ENCODE assay signal across 24 mouse cellular contexts in genomic region chr1:77473446-77474376, GRCm38 (mm10). TPM values are rescaled to one million over a fixed set of nuclear protein-coding genes. Genes with fewer than 3 reads are reported as not detected.
DNase-seq lines count a peak whose midpoint lies in the region; ATAC-seq and TF ChIP-seq lines count a peak whose summit lies in the region.
"Had no signal": no experiment of that assay in that cellular context is flagged by ENCODE, and none has a peak within 500 bp of the region (broad histone marks: within the 10 kb centered on the region; RNA-seq: fewer than 3 reads in every experiment).

No protein-coding gene starts in this region.

- H3K9ac ChIP-seq in forebrain, embryonic 13.5 days: no peak overlapping the region
- no peak overlapping the region for H3K9ac ChIP-seq in forebrain, embryonic 12.5 days
- no peak overlapping the region for H3K9ac ChIP-seq in lung, embryonic 15.5 days
- H3K9ac ChIP-seq in ES-E14 (ENCODE audit: insufficient read depth, low read depth, low read length, poor library complexity, severe bottlenecking): no peak overlapping the region; the same call in 1 of the 2 replicates
- H3K9ac ChIP-seq in heart, embryonic 12.5 days: no peak overlapping the region
- H3K9ac ChIP-seq: hindbrain, embryonic 13.5 days; liver, embryonic 14.5 days; stomach, embryonic 15.5 days had no signal

- DNase-seq in kidney, adult 2 months: peak; percentile 25
- no peak for DNase-seq in kidney, adult 9 months
- no peak for DNase-seq in lung, postnatal 25 days (ENCODE audit: low spot score)
- no peak for DNase-seq in ES-E14 (ENCODE audit: low read depth, low spot score)
- DNase-seq: adrenal gland, adult 8-10 months; cerebellum, adult 2 months; cerebellum, postnatal 14 days; gastrocnemius, adult 2 months; heart, postnatal 4 days; layer of hippocampus, adult 9-11 months; liver; lung, adult 2 months; right cerebral cortex, postnatal 25 days had no signal

- in situ Hi-C loops in ES-E14 (cut with MboI; ENCODE audit: low sequenced_read_pairs in 2 of 2, unreplicated experiment in 2 of 2): no loop called here

- H3K27me3 ChIP-seq in forebrain, embryonic 13.5 days: no peaks in the 10 kb centered on the region
- H3K27me3 ChIP-seq in forebrain, embryonic 12.5 days: no peaks in the 10 kb centered on the region
- no peaks in the 10 kb centered on the region for H3K27me3 ChIP-seq in kidney, adult 2 months (replicated peaks; ENCODE audit: control insufficient read depth, insufficient read depth, low read length)
- H3K27me3 ChIP-seq in lung, embryonic 15.5 days: no peaks in the 10 kb centered on the region
- H3K27me3 ChIP-seq in heart, embryonic 12.5 days (replicated peaks): no peaks in the 10 kb centered on the region
- H3K27me3 ChIP-seq: hindbrain, embryonic 13.5 days; stomach, embryonic 15.5 days had no signal

- H3K9me3 ChIP-seq in forebrain, embryonic 13.5 days (replicated peaks): no peaks in the 10 kb centered on the region
- H3K9me3 ChIP-seq in forebrain, embryonic 12.5 days: no peaks in the 10 kb centered on the region
- H3K9me3 ChIP-seq in lung, embryonic 15.5 days: no peaks in the 10 kb centered on the region
- H3K9me3 ChIP-seq in ES-E14 (ENCODE audit: control insufficient read depth, insufficient read depth, low read depth, low read length): no peaks in the 10 kb centered on the region
- H3K9me3 ChIP-seq in heart, embryonic 12.5 days (replicated peaks): no peaks in the 10 kb centered on the region
- H3K9me3 ChIP-seq: hindbrain, embryonic 13.5 days; stomach, embryonic 15.5 days had no signal

- ATAC-seq in forebrain, embryonic 13.5 days: no peak
- no peak for ATAC-seq in forebrain, embryonic 12.5 days (ENCODE audit: low FRiP score)
- peak; percentile 41; the same call in 1 of the 2 replicates for ATAC-seq in lung, embryonic 15.5 days (ENCODE audit: borderline replicate concordance, extremely low read depth, low FRiP score, low TSS enrichment)
- no peak for ATAC-seq in heart, embryonic 12.5 days (ENCODE audit: insufficient number of reproducible peaks, low FRiP score)
- ATAC-seq: midbrain, embryonic 16.5 days had no signal

- no peak for TF ChIP-seq CTCF in kidney, adult 2 months (conservative IDR thresholded peaks at IDR 0.05; ENCODE audit: insufficient read depth, insufficient read length, low read depth, low read length)

- 46% methylated on average over 12 of the region's 12 CpGs for WGBS in forebrain, embryonic 13.5 days
- WGBS in forebrain, embryonic 12.5 days: 57% methylated on average over 12 of the region's 12 CpGs
- 46% methylated on average over 12 of the region's 12 CpGs for WGBS in kidney, adult 2 months
- 29% methylated on average over 12 of the region's 12 CpGs for WGBS in lung, embryonic 15.5 days
- 55% methylated on average over 12 of the region's 12 CpGs for WGBS in heart, embryonic 12.5 days

- peak overlapping the region; percentile 27 for H3K27ac ChIP-seq in forebrain, embryonic 13.5 days
- no peak overlapping the region for H3K27ac ChIP-seq in forebrain, embryonic 12.5 days
- H3K27ac ChIP-seq in kidney, adult 2 months (ENCODE audit: insufficient read depth, low read depth, low read length): no peak overlapping the region
- no peak overlapping the region for H3K27ac ChIP-seq in lung, embryonic 15.5 days
- H3K27ac ChIP-seq in ES-E14 (ENCODE audit: insufficient read depth, low read depth, low read length, poor library complexity, severe bottlenecking): peak overlapping the region; percentile 71; the same call in 1 of the 2 replicates
- no peak overlapping the region for H3K27ac ChIP-seq in heart, embryonic 12.5 days (ENCODE audit: poor library complexity, severe bottlenecking)
- H3K27ac ChIP-seq: gastrocnemius, adult 2 months; hindbrain, embryonic 13.5 days; liver, embryonic 14.5 days; stomach, embryonic 15.5 days had no signal

- peaks cover 32% of the 10 kb centered on the region for H3K4me1 ChIP-seq in forebrain, embryonic 13.5 days
- H3K4me1 ChIP-seq in forebrain, embryonic 12.5 days: peaks cover 22% of the 10 kb centered on the region
- peaks cover 5% of the 10 kb centered on the region; the same call in 1 of the 2 replicates for H3K4me1 ChIP-seq in kidney, adult 2 months (ENCODE audit: control insufficient read depth, insufficient read depth, low read length)
- H3K4me1 ChIP-seq in lung, embryonic 15.5 days: peaks cover 35% of the 10 kb centered on the region
- H3K4me1 ChIP-seq in ES-E14 (ENCODE audit: control insufficient read depth in 2 of 2, insufficient read depth in 2 of 2, low read length in 2 of 2, poor library complexity in 1 of 2): peaks cover 29 to 31% of the 10 kb centered on the region in 2 experiments
- peaks cover 8% of the 10 kb centered on the region for H3K4me1 ChIP-seq in heart, embryonic 12.5 days (replicated peaks)

- H3K4me2 ChIP-seq in forebrain, embryonic 13.5 days: no peak overlapping the region
- H3K4me2 ChIP-seq in forebrain, embryonic 12.5 days: no peak overlapping the region
- no peak overlapping the region for H3K4me2 ChIP-seq in lung, embryonic 15.5 days
- H3K4me2 ChIP-seq in heart, embryonic 12.5 days: no peak overlapping the region
- H3K4me2 ChIP-seq: heart, embryonic 11.5 days; hindbrain, embryonic 13.5 days; midbrain, embryonic 11.5 days; stomach, embryonic 15.5 days had no signal

- no peak overlapping the region for H3K4me3 ChIP-seq in forebrain, embryonic 13.5 days
- H3K4me3 ChIP-seq in forebrain, embryonic 12.5 days (replicated peaks): no peak overlapping the region
- no peak overlapping the region for H3K4me3 ChIP-seq in kidney, adult 2 months (ENCODE audit: insufficient read depth, low read depth, low read length)
- no peak overlapping the region for H3K4me3 ChIP-seq in lung, embryonic 15.5 days
- no peak overlapping the region for H3K4me3 ChIP-seq in ES-E14 (ENCODE audit: insufficient read depth in 1 of 2, low read depth in 1 of 2, low read length in 2 of 2, poor library complexity in 1 of 2, severe bottlenecking in 1 of 2)
- no peak overlapping the region for H3K4me3 ChIP-seq in heart, embryonic 12.5 days
- H3K4me3 ChIP-seq: erythroblast, embryonic 14.5 days; gastrocnemius, adult 2 months; hindbrain, embryonic 13.5 days; stomach, embryonic 15.5 days had no signal

- no peak for TF ChIP-seq POLR2A in kidney, adult 2 months (IDR thresholded peaks at IDR 0.05; ENCODE audit: low read depth, low read length)

- peaks cover 6% of the 10 kb centered on the region; the same call in 1 of the 2 replicates for H3K36me3 ChIP-seq in forebrain, embryonic 13.5 days (ENCODE audit: poor library complexity, severe bottlenecking)
- no peaks in the 10 kb centered on the region for H3K36me3 ChIP-seq in forebrain, embryonic 12.5 days (replicated peaks)
- H3K36me3 ChIP-seq in kidney, adult 2 months (ENCODE audit: control insufficient read depth, insufficient read depth, low read length): no peaks in the 10 kb centered on the region
- no peaks in the 10 kb centered on the region for H3K36me3 ChIP-seq in lung, embryonic 15.5 days
- no peaks in the 10 kb centered on the region for H3K36me3 ChIP-seq in ES-E14 (ENCODE audit: control insufficient read depth, insufficient read depth, low read length, poor library complexity, severe bottlenecking)
- H3K36me3 ChIP-seq in heart, embryonic 12.5 days: no peaks in the 10 kb centered on the region
- H3K36me3 ChIP-seq: hindbrain, embryonic 13.5 days; stomach, embryonic 15.5 days had no signal

TF ChIP-seq in ES-E14, 5 proteins besides CTCF, POLR2A, EP300 and RAD21:
- TF ChIP-seq ZC3H11A (IDR thresholded peaks at IDR 0.05; ENCODE audit: borderline replicate concordance, low read depth, low read length) (no peak), CHD2 (IDR thresholded peaks at IDR 0.05; ENCODE audit: low read depth, low read length) (no peak), HCFC1 (IDR thresholded peaks at IDR 0.05; ENCODE audit: borderline replicate concordance, insufficient read depth, low read length) (no peak), MAFK (IDR thresholded peaks at IDR 0.05; ENCODE audit: insufficient read depth, low read depth, low read length) (no peak), ZNF384 (IDR thresholded peaks at IDR 0.05; ENCODE audit: low read depth, low read length) (no peak)

RNA-seq across cellular contexts. Expression of gene Epha4, which starts 41.2 kb away (rescaled TPM):
- 80.7 and 83.6 TPM in 2 replicates for polyA plus RNA-seq in forebrain, embryonic 13.5 days (2015; fragmentation: Nextera tagmentation; extraction: Ambion mirVana)
- polyA plus RNA-seq in forebrain, embryonic 12.5 days (2016; fragmentation: Nextera tagmentation; extraction: Ambion mirVana): 56.2 and 58.4 TPM in 2 replicates
- 5.1 and 5.2 TPM in 2 replicates for polyA plus RNA-seq in kidney, adult 2 months (2012; rRNA removed)
- polyA plus RNA-seq in lung, embryonic 15.5 days (2015; fragmentation: Nextera tagmentation; extraction: Ambion mirVana): 14.2 and 16.9 TPM in 2 replicates
- total RNA-seq in ES-E14 (2012; rRNA removed): 99.7 and 142 TPM in 2 replicates
- polyA plus RNA-seq in heart, embryonic 12.5 days (2016; fragmentation: Nextera tagmentation; extraction: Ambion mirVana): 6.2 and 6.9 TPM in 2 replicates
- polyA plus RNA-seq: erythroblast, embryonic 14.5 days had no signal

Comparison
In these comparisons a context has a peak if more than half of its experiments do, and no peak if none do; other contexts are left out.
1. H3K27ac ChIP-seq: peak in forebrain, embryonic 13.5 days (single experiment) and ES-E14 (single experiment); none in forebrain, embryonic 12.5 days (single experiment), kidney, adult 2 months (single experiment), lung, embryonic 15.5 days (single experiment) and heart, embryonic 12.5 days (single experiment).